Mouse (Mus musculus) lung, adult 2 months (tissue): ENCODE measurements at regions not wholly inside any gene's neighbourhood (a gene's known extent, or its start where the extent isn't known, plus 50 kb on each side); places are given as distances from the start of the nearest gene placed in this dataset.
"Not testable (repeated sequence)": the region's sequence is repeated elsewhere in the genome, so short reads cannot be mapped to it uniquely, and the experiment has no call there.

ENCODE experiments used
- DNase-seq: peaks from one replicate; pipeline ENCODE4 v3.0.0; 2022
- H3K4me1 ChIP-seq: fragments of 200-500 bp; 2 replicates; pipeline ENCODE4 v1.6.1; 2011; ENCODE audit warnings: low read length; ENCODE audit not compliant: control insufficient read depth, insufficient read depth
- H3K4me3 ChIP-seq: fragments of 200-500 bp; replicated peaks from 2 replicates; pipeline ENCODE3; 2011; ENCODE audit warnings: low read depth, mild to moderate bottlenecking, control low read depth, low read length; ENCODE audit errors: extremely low read depth
- CTCF ChIP-seq: fragments of 200-500 bp; IDR thresholded peaks from 2 replicates; pipeline ENCODE4 v1.5.1; 2011; ENCODE audit warnings: mild to moderate bottlenecking, low read length, control low read depth; ENCODE audit not compliant: insufficient read depth
- POLR2A ChIP-seq: fragments of 200-500 bp; IDR thresholded peaks from 2 replicates; pipeline ENCODE4 v1.6.1; 2011; ENCODE audit warnings: low read depth, mild to moderate bottlenecking, control low read depth, low read length, borderline replicate concordance; ENCODE audit errors: extremely low read depth
- whole genome bisulfite sequencing: fragments of 180-500 bp; shearing (Covaris S2); methylation state at CpG from one replicate; pipeline ENCODE4 v1.1.7; 2018; 5-methylcytosine and 5-hydroxymethylcytosine counted together

- no peak for DNase-seq
- TF ChIP-seq CTCF (no peak), POLR2A (no peak)
- WGBS: 35% methylated on average over 11 of the region's 11 CpGs
- no peak overlapping the region for H3K4me3 ChIP-seq
- H3K4me1 ChIP-seq: peaks cover 5% of the 10 kb centered on the region; the same call in 1 of the 2 replicates
These were observed 122.3 kb upstream of the Nebl start for GRCm38 (mm10) chr2:17853500-17854011.

- peaks cover 3% of the 10 kb centered on the region; the same call in 1 of the 2 replicates for H3K4me1 ChIP-seq
- 28% methylated on average over 16 of the region's 16 CpGs for WGBS
- no peak for DNase-seq
- TF ChIP-seq CTCF (no peak), POLR2A (no peak)
- H3K4me3 ChIP-seq: no peak overlapping the region
These were observed 121.7 kb upstream of the Nebl start for GRCm38 (mm10) chr2:17852740-17853499.

- TF ChIP-seq POLR2A: no peak
- no peak for TF ChIP-seq CTCF
- no peak for DNase-seq
- Histone ChIP-seq H3K4me1 (peaks cover 3% of the 10 kb centered on the region; the same call in 1 of the 2 replicates), H3K4me3 (no peak overlapping the region)
- WGBS: 93% methylated on average over 4 of the region's 4 CpGs
These were observed 119.5 kb upstream of the Nebl start for GRCm38 (mm10) chr2:17850741-17851140.

- 19% methylated on average over 4 of the region's 4 CpGs for WGBS
- Histone ChIP-seq H3K4me3 (no peak overlapping the region), H3K4me1 (peaks cover 3% of the 10 kb centered on the region; the same call in 1 of the 2 replicates)
- TF ChIP-seq POLR2A (no peak), CTCF (no peak)
- DNase-seq: no peak
These were observed 118.0 kb upstream of the Nebl start for GRCm38 (mm10) chr2:17849267-17849666.

- not testable (repeated sequence) for H3K4me1 ChIP-seq, H3K4me3 ChIP-seq, DNase-seq
- 87% methylated on average over 7 of the region's 7 CpGs for WGBS
These were observed 114.3 kb upstream of the Nebl start for GRCm38 (mm10) chr2:17845447-17846092.

- Histone ChIP-seq H3K4me3 (no peak overlapping the region), H3K4me1 (no peaks in the 10 kb centered on the region)
- 77% methylated on average over 8 of the region's 8 CpGs for WGBS
- TF ChIP-seq POLR2A (no peak), CTCF (no peak)
- DNase-seq: no peak
These were observed 113.6 kb upstream of the Nebl start for GRCm38 (mm10) chr2:17844662-17845446.

GRCm38 (mm10) chr2:17841963-17842362 lies 110.7 kb upstream of the Nebl start:
- H3K4me3 ChIP-seq: no peak overlapping the region
- WGBS: 39% methylated on average over 3 of the region's 3 CpGs
- DNase-seq: no peak
- no peak for TF ChIP-seq POLR2A
- peak; percentile 34; the same call in 1 of the 2 replicates for TF ChIP-seq CTCF
- H3K4me1 ChIP-seq: no peaks in the 10 kb centered on the region

GRCm38 (mm10) chr2:17841546-17841945 lies 110.3 kb upstream of the Nebl start:
- no peak overlapping the region for H3K4me3 ChIP-seq
- WGBS: 84% methylated on average over 2 of the region's 2 CpGs
- DNase-seq: no peak
- no peaks in the 10 kb centered on the region for H3K4me1 ChIP-seq
- TF ChIP-seq CTCF: no peak

GRCm38 (mm10) chr2:17840941-17841498 lies 109.8 kb upstream of the Nebl start:
- TF ChIP-seq CTCF (no peak), POLR2A (no peak)

GRCm38 (mm10) chr2:17839649-17840048 lies 108.4 kb upstream of the Nebl start:
- no peak for TF ChIP-seq CTCF
- no peak for TF ChIP-seq POLR2A
- H3K4me1 ChIP-seq: no peaks in the 10 kb centered on the region
- 75% methylated on average over 4 of the region's 4 CpGs for WGBS
- no peak overlapping the region for H3K4me3 ChIP-seq
- DNase-seq: no peak

More at GRCm38 (mm10) chr2:17840941-17841498, 109.8 kb upstream of the Nebl start:
- H3K4me3 ChIP-seq: no peak overlapping the region
- DNase-seq: no peak
- no peaks in the 10 kb centered on the region for H3K4me1 ChIP-seq
- WGBS: 75% methylated on average over 4 of the region's 4 CpGs
